Mouse (Mus musculus) embryonic fibroblast, embryonic 13.5 days (primary cell): ENCODE results near the gene Cep164. TPM values are rescaled to one million over a fixed set of nuclear protein-coding genes. Genes with fewer than 3 reads are reported as not detected.
"Not testable (repeated sequence)": the region's sequence is repeated elsewhere in the genome, so short reads cannot be mapped to it uniquely, and the experiment has no call there.

Source experiments
- H3K27ac ChIP-seq: 2 replicates; pipeline ENCODE4 v1.5.1; 2012; ENCODE audit warnings: low read length, control low read depth, inconsistent platforms; ENCODE audit not compliant: insufficient read depth
- H3K4me1 ChIP-seq: 2 replicates; pipeline ENCODE4 v1.6.1; 2011; ENCODE audit warnings: low read length; ENCODE audit not compliant: control insufficient read depth, insufficient read depth
- H3K4me3 ChIP-seq: 2 replicates; pipeline ENCODE4 v1.5.1; 2011; ENCODE audit warnings: mild to moderate bottlenecking, control low read depth, low read length; ENCODE audit not compliant: insufficient read depth
- CTCF ChIP-seq: IDR thresholded peaks from 2 replicates; pipeline ENCODE4 v1.5.1; 2011; ENCODE audit warnings: mild to moderate bottlenecking, control low read depth, low read length, moderate library complexity, borderline replicate concordance; ENCODE audit not compliant: insufficient read depth
- POLR2A ChIP-seq: IDR thresholded peaks from 2 replicates; pipeline ENCODE4 v1.6.1; 2011; ENCODE audit warnings: low read depth, mild to moderate bottlenecking, control low read depth, low read length, moderate library complexity
- polyA plus RNA-seq: library from polyadenylated mRNA; stranded (reverse); fragments of >200 nt; gene quantifications from 2 replicates; pipeline ENCODE4 v1.2.4, GENCODE M21; 2011; ENCODE audit warnings: low read depth; ENCODE audit not compliant: missing spikeins, insufficient read length

The Cep164 gene
- polyA plus RNA-seq, 1 experiment, result 23.2 TPM

DNA sequence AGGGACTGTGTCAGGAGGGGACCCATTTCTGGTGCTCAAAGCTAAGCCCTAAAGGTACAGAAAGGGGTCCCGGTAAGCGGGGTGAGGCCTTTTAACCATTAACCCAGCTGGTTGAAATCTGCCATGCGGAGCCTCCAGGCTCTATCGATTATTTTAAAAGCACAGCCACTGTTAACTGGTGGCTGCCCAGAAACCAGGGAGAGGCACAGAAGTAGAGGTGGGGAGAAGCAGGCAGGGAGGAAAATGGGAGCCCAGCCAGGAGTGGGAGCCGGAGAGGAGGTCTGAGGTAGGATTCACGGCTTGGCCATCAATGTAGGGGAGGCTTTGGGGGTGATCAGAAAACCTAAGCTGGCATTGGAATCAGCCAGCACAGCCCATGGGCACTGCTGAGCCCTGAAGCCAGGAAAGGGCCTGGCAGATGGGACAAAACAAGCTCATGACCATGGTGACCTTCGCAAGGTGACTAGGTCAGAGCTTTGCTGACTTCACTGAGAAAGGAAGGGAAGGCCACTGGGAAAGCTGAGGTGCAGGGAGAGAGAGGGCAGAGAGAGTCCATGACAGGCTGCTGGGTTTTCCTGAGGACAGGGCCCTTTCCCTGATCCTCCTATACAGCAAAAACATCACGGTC lies 22.2 kb upstream of the Cep164 start:
- H3K27ac ChIP-seq, result peak overlapping the region; percentile 69; the same call in 1 of the 2 replicates
- no peak overlapping the region for H3K4me3 ChIP-seq
- peaks cover 14% of the 10 kb centered on the region for H3K4me1 ChIP-seq
- TF ChIP-seq CTCF (no peak), POLR2A (no peak)

DNA sequence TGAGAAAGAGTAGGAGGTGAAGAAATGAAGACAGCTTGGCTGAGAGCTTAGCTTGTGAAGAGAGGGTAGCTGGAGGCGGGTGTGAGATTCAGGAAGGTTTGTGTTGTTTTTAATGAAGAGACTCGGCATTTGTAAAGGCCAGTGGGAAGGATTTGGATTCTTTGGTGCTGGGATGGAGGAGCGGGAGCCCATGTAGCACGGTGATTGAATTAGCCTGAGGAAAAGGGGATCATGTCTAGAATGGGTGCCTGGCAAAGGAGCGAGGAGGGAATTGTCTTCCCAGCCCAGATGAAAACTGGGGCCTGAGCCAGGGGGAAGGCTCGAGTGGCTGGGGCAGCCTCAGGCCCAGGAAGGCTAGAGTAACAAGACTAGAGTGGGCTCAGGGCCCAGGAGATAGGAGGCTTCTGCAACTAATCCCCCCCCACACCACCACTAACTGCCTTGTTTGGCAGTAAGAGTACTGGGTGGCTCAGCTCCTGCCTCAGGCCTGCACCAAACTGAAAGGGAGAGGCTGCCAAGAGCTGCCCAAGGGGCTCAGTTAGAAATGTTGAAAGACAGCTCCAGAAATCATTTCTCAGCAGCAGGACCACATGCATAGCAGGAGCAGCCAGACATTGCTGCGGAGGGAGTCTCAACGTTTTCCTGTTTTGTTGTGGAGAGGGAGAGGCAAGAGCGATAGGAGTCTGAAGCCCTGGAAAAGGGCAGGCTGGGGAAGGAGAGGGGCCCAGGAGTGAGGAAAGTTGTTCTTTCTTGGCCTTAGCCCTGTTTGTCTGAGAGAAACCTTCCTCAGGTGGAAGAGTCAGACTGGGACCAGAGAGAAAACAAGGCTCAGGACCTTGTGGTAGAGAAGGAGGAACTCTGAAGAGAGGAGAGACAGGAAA lies 21.3 kb upstream of the Cep164 start:
- Histone ChIP-seq H3K4me3 (no peak overlapping the region), H3K4me1 (peaks cover 20% of the 10 kb centered on the region), H3K27ac (peak overlapping the region; percentile 69)
- TF ChIP-seq POLR2A, result no peak
- no peak for TF ChIP-seq CTCF

DNA sequence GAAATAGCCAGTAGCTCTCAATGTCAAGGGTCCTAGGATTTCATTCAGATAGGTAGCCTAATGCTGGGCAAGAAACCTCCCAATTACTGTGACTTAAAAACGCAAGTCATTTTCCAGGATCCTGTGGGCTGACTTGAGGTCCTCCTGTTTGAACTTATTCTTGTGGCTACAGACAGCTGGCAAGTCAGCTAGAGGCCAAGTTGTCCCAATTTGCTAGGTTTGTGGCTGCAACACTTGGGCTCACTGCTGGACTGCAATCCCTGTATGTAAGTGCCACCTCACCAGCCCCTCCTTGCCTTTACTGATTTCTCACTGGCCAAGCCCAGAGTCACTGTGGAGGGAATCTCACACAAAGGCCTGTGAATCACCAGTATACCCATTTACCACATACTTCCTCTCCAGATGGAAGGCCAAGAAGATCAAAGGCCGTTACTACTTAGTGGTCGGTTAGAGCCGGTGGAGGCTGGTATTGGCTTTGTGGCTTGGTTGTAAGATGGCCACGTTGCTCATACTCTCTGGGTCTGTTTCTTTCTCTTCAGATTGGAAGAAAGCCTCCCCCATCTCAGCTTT lies 18.5 kb upstream of the Cep164 start:
- H3K27ac ChIP-seq, result peak overlapping the region; percentile 57
- no peak for TF ChIP-seq CTCF
- no peak for TF ChIP-seq POLR2A
- H3K4me3 ChIP-seq, result no peak overlapping the region
- peaks cover 23% of the 10 kb centered on the region for H3K4me1 ChIP-seq

- Histone ChIP-seq H3K27ac (peak overlapping the region; percentile 57; the same call in 1 of the 2 replicates), H3K4me1 (peaks cover 23% of the 10 kb centered on the region)
- H3K4me3 ChIP-seq, result not testable (repeated sequence)
Observed at GRCm38 (mm10) chr9:45846176-45846575, 17.7 kb upstream of the Cep164 start.

DNA sequence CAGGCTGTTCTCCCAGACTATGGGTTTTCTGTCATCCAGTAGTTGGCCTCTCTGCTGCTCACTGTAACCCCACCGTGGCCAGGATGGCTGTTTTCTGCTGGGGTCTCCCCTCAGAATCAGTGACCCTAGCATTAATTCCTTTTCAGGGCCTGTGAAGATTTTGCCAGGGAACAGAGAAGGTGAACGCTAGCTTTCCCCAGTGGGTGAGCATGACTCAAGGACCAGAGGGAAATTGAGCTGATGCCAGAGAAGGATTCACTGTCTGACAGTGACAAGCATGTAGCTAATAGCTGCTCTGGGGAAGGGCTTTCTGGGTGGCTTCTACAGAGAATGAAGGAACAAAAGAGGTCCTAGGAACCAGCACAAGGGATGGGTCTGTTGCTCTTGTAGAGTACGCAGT lies 17.1 kb upstream of the Cep164 start:
- peak overlapping the region; percentile 57 for H3K27ac ChIP-seq
- peaks cover 23% of the 10 kb centered on the region for H3K4me1 ChIP-seq
- TF ChIP-seq POLR2A (no peak), CTCF (no peak)
- H3K4me3 ChIP-seq, result no peak overlapping the region

DNA sequence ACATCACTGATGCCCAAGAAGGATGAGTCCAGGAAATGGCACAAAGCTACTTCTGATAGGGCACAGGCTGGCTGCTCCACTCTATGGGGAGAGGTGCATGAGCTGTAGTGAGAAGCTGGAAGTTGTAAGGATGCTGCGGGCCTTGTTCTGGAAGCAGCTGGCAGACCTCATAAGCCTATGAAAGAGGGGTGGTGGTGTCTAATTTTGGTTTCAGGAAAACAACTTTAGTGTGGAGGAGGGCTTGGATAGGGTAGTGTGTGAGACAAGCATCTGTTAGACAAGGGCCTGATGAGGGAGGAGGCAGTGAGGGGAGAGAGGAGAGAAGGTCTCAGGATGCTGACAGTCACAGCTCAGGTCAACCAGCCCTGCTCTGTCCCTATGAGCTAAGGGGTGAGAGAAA lies 15.3 kb upstream of the Cep164 start:
- peaks cover 22% of the 10 kb centered on the region for H3K4me1 ChIP-seq
- H3K4me3 ChIP-seq, result no peak overlapping the region
- no peak overlapping the region for H3K27ac ChIP-seq
- no peak for TF ChIP-seq POLR2A
- no peak for TF ChIP-seq CTCF

DNA sequence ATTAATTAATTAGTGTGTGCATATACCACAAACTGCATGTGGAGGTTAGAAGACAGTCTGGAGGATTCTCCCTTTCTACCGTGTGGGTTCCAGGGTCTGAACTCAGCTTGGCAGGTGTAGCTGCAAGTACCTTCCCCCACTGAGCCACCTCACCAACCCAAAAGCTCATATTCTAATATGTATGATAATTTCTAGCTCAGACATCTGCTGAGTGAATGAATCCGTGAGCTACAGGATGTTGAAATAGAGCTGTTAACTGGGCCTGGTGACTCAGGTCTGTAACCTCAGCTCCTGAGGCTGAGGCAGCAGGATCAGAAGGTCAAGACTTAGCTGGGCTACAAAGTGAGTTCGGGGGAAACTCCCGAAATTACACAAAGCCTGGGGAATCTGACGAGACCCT lies 14.5 kb upstream of the Cep164 start:
- Histone ChIP-seq H3K27ac (no peak overlapping the region), H3K4me3 (no peak overlapping the region), H3K4me1 (peaks cover 22% of the 10 kb centered on the region)
- TF ChIP-seq CTCF, result no peak
- TF ChIP-seq POLR2A, result no peak

DNA sequence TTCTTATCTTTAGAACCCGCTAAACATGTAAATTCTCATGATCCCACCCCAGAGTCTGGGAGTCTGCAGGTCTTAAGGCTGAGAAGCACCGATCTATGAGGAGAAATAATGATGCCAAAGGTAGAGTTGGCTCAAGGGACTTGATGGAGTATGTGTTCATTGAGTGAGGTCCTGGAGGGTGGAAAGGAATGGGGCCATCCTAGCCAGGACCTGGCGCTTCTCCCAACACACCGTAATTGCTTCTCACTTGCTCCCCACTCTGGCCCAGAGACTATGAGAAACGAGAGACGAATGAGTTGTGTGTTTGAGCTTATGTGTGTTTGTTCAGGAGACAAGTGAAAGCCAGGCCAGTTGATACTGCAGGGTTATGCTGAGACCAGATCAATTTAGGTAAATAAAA lies 13.0 kb upstream of the Cep164 start:
- no peak overlapping the region for H3K27ac ChIP-seq
- no peak overlapping the region for H3K4me3 ChIP-seq
- peaks cover 17% of the 10 kb centered on the region for H3K4me1 ChIP-seq
- TF ChIP-seq POLR2A (no peak), CTCF (no peak)

DNA sequence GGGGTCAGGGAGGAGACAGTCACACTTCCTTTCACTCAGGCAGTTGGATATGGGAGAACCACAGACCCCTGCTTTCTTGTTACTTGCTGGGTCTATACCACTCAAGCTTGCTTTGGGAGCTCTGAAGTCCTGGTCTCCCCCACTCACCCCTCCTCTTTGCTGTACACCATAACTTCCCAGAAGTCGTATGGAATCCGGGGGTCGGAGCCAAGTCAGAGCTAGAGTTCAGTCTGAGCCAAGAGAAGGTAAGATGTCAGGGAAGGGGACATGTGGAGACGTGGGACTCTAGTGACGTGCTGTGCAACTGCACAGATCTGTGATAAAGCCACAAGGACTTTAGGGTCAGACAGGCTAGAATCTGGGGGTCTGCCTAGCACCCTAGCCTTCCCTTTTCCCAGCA lies 11.8 kb upstream of the Cep164 start:
- Histone ChIP-seq H3K4me1 (peaks cover 8% of the 10 kb centered on the region), H3K27ac (no peak overlapping the region), H3K4me3 (peak overlapping the region; percentile 84)
- no peak for TF ChIP-seq POLR2A
- TF ChIP-seq CTCF, result no peak

GRCm38 (mm10) chr9:45839982-45840300 lies 11.4 kb upstream of the Cep164 start:
- H3K27ac ChIP-seq, result no peak overlapping the region
- peaks cover 6% of the 10 kb centered on the region; the same call in 1 of the 2 replicates for H3K4me1 ChIP-seq
- TF ChIP-seq POLR2A (no peak), CTCF (no peak)
- H3K4me3 ChIP-seq, result peak overlapping the region; percentile 84
